Mouse (Mus musculus): ENCODE measurements around the gene Cep170b. TPM values are rescaled to one million over a fixed set of nuclear protein-coding genes. Genes with fewer than 3 reads are reported as not detected.

The Cep170b gene
- total and polyA plus RNA-seq, 2 experiments from 2014 or later = 2.4 to 17.6 TPM

DNA sequence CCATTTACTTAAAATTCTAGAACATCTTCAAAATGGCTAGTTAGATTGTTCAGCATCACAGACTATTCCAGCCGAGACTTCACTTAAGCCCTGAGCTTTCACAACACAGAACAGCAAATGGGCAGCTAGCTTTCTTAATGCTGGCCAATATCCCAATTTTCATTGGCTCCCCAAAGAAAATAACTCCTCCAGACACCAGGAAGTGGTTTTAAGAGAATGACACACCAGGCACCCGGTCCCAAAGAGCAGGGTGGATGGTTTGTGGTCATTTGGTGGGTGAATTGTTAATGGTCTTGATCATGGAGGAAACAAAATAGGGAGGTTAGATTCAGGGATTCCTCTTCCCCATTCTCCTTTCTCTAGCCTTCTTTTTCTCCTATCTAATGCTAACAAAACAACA lies 32.1 kb downstream of the Cep170b start:
- H3K9me3 ChIP-seq (replicated peaks; ENCODE audit: control insufficient read depth, low read length) = peaks cover 3% of the 10 kb centered on the region; the same call in 1 of the 2 replicates
- no peak overlapping the region for H3K4me3 ChIP-seq (ENCODE audit: low read depth, low read length)
- DNase-seq (ENCODE audit: low spot score) (no peak), ATAC-seq (ENCODE audit: insufficient read depth, low read depth) (no peak)
- no peak overlapping the region for H3K9ac ChIP-seq (replicated peaks; ENCODE audit: low read depth, low read length)
- no peak overlapping the region for H3K27ac ChIP-seq (ENCODE audit: low read depth)
- no peak overlapping the region for H3K4me2 ChIP-seq (ENCODE audit: low read depth, low read length)
- H3K27me3 ChIP-seq (ENCODE audit: control insufficient read depth, insufficient read depth, low read length) = 0 out of 2 replicates have a peak, but pooled peaks cover 2% of the 10 kb centered on the region
- TF ChIP-seq CTCF (IDR thresholded peaks at IDR 0.05; ENCODE audit: low read depth) (no peak), EP300 (IDR thresholded peaks at IDR 0.05; ENCODE audit: low read depth) (no peak)
- 37% methylated on average over 2 of the region's 2 CpGs for WGBS
- H3K4me1 ChIP-seq (ENCODE audit: control insufficient read depth, insufficient read depth) = no peaks in the 10 kb centered on the region
- no peaks in the 10 kb centered on the region for H3K36me3 ChIP-seq (replicated peaks; ENCODE audit: control insufficient read depth, insufficient read depth, low read length)

DNA sequence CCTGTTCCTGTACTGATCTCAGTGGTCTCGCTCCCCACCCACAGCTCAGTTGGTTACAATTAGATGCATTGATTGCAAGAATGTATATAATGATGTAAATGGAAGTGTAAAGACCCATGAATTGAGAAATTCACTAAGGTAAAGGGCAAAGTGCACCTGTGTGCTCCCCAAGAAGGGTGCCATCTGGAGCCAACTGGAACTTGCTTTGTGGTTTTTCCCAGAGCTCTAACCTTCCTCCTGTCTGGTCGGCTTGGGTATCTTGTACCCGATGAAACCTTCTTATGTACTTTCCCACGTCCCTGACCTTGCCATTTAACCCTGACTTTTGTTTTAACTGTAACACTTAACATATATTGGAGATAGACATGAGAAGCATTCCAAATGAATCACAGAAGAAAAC lies 35.6 kb downstream of the Cep170b start:
- H3K27me3 ChIP-seq (ENCODE audit: control insufficient read depth, insufficient read depth, low read length) = 0 out of 2 replicates have a peak, but pooled peaks cover 2% of the 10 kb centered on the region
- no peak overlapping the region for H3K4me2 ChIP-seq (ENCODE audit: low read depth, low read length)
- H3K9me3 ChIP-seq (replicated peaks; ENCODE audit: control insufficient read depth, low read length) = peaks cover 3% of the 10 kb centered on the region; the same call in 1 of the 2 replicates
- DNase-seq (ENCODE audit: low spot score) (no peak), ATAC-seq (ENCODE audit: insufficient read depth, low read depth) (no peak)
- TF ChIP-seq EP300 (IDR thresholded peaks at IDR 0.05; ENCODE audit: low read depth) = no peak
- TF ChIP-seq CTCF (IDR thresholded peaks at IDR 0.05; ENCODE audit: low read depth) = no peak
- no peaks in the 10 kb centered on the region for H3K36me3 ChIP-seq (replicated peaks; ENCODE audit: control insufficient read depth, insufficient read depth, low read length)
- 61% methylated on average over 4 of the region's 4 CpGs for WGBS
- no peak overlapping the region for H3K9ac ChIP-seq (replicated peaks; ENCODE audit: low read depth, low read length)
- H3K4me3 ChIP-seq (ENCODE audit: low read depth, low read length) = no peak overlapping the region
- no peaks in the 10 kb centered on the region for H3K4me1 ChIP-seq (ENCODE audit: control insufficient read depth, insufficient read depth)
- H3K27ac ChIP-seq (ENCODE audit: low read depth) = no peak overlapping the region

DNA sequence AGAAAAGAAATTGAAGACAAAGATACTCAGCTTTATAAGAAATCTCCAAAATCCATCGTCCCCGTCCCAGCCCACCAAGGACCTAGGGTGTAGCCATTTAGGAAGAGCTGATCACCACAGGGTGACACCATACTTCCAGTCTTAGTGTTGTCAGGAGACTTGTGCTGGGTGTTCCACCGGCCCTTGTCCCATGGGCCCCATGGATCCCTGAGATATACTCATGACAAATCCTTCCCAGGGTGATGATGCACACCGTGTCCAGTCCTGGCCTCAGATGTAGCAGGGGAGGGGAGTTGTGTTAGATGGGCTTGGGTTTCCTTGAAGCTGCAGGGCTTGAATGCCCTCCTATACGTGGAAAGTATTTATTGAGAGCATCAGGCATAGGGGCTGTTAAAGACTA lies 37.6 kb downstream of the Cep170b start:
- TF ChIP-seq EP300 (IDR thresholded peaks at IDR 0.05; ENCODE audit: low read depth) = no peak

DNA sequence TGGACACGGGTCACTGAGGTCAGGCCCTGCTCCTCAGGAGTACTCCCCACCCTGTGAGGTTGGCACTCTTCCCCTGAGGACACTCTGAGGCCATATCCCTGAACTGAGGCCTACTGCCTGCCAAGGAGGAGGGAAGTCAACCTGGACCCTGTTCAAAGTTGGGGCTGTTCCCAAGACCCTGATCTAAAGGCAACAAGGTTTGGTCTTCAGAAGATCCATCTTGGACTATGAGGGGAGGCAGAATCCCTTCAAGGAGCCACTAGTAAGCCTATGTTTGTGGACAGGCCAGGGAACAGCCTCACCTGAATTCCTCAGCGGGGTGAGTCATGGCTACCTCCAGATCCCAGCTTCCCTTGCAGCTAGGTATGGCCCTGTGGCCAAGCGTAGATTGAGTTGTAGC lies 39.2 kb downstream of the Cep170b start:
- Histone ChIP-seq H3K27me3 (ENCODE audit: control insufficient read depth, insufficient read depth, low read length) (no peaks in the 10 kb centered on the region), H3K4me1 (ENCODE audit: control insufficient read depth, insufficient read depth) (no peaks in the 10 kb centered on the region), H3K27ac (ENCODE audit: low read depth) (no peak overlapping the region), H3K9me3 (replicated peaks; ENCODE audit: control insufficient read depth, low read length) (peaks cover 3% of the 10 kb centered on the region; the same call in 1 of the 2 replicates), H3K4me3 (ENCODE audit: low read depth, low read length) (no peak overlapping the region), H3K9ac (replicated peaks; ENCODE audit: low read depth, low read length) (no peak overlapping the region), H3K36me3 (replicated peaks; ENCODE audit: control insufficient read depth, insufficient read depth, low read length) (no peaks in the 10 kb centered on the region), H3K4me2 (ENCODE audit: low read depth, low read length) (no peak overlapping the region)
- no peak for DNase-seq (ENCODE audit: low spot score)
- TF ChIP-seq EP300 (IDR thresholded peaks at IDR 0.05; ENCODE audit: low read depth) = no peak
- 78% methylated on average over 3 of the region's 3 CpGs for WGBS
- ATAC-seq (ENCODE audit: insufficient read depth, low read depth) = no peak

More for the DNA sequence above, 37.6 kb downstream of the Cep170b start:
- Histone ChIP-seq H3K27me3 (ENCODE audit: control insufficient read depth, insufficient read depth, low read length) (no peaks in the 10 kb centered on the region), H3K9ac (replicated peaks; ENCODE audit: low read depth, low read length) (no peak overlapping the region), H3K4me3 (ENCODE audit: low read depth, low read length) (no peak overlapping the region), H3K9me3 (replicated peaks; ENCODE audit: control insufficient read depth, low read length) (peaks cover 3% of the 10 kb centered on the region; the same call in 1 of the 2 replicates), H3K4me1 (ENCODE audit: control insufficient read depth, insufficient read depth) (no peaks in the 10 kb centered on the region), H3K27ac (ENCODE audit: low read depth) (no peak overlapping the region), H3K4me2 (ENCODE audit: low read depth, low read length) (no peak overlapping the region), H3K36me3 (replicated peaks; ENCODE audit: control insufficient read depth, insufficient read depth, low read length) (no peaks in the 10 kb centered on the region)
- DNase-seq (ENCODE audit: low spot score) (no peak), ATAC-seq (ENCODE audit: insufficient read depth, low read depth) (no peak)
- WGBS = 80% methylated on average over 5 of the region's 5 CpGs

DNA sequence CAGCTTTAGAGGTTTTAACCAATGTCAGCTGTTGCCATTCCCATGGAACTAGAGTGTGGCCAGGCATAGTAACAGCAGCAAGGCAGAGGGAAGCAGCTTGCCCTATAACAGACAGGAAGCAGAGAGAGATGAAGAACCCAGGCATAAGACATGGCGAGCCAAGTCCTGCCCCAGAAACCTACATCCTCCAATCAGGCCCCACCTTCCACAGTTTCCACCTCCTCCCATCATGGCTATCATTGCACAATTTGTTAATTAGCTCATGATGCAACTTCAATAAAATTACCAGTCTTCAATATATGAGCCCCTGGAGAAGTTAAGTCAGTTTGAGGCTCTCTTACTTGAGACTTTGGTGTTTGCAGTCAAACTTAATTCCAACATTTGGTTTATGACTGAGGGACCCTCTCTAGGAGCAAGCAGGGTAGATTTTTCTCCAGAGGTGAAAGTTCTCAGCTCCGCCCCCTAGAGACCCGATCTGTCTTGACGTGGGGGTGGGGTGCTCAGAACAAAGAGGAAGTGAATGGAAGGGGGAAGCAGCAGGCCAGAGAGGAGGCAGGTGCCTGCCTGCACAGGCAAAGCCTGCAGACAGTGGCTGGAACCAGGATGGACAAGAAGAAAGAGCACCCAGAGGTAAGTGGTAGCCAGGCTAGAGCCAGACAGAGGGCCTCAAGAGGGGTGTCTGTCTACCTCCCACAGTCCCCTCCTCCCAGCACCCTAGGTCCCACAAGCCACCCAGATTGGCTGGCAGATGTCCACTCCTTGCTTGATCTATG lies 40.1 kb downstream of the Cep170b start, which contains the start of gene Pld4:
Gene Pld4, plus strand, starts transcription at position 502 of the 773 bp plus-strand sequence.
- Histone ChIP-seq H3K9ac (replicated peaks; ENCODE audit: low read depth, low read length) (0 out of 2 replicates have a peak within 1 kb of the TSS, but pooled peaks have one; percentile 10), H3K4me2 (ENCODE audit: low read depth, low read length) (no peak within 1 kb of the TSS), H3K27me3 (ENCODE audit: control insufficient read depth, insufficient read depth, low read length) (no peaks in the 10 kb centered on the region), H3K4me3 (ENCODE audit: low read depth, low read length) (no peak within 1 kb of the TSS), H3K4me1 (ENCODE audit: control insufficient read depth, insufficient read depth) (no peaks in the 10 kb centered on the region), H3K27ac (ENCODE audit: low read depth) (no peak within 1 kb of the TSS), H3K9me3 (replicated peaks; ENCODE audit: control insufficient read depth, low read length) (peaks cover 3% of the 10 kb centered on the region; the same call in 1 of the 2 replicates), H3K36me3 (replicated peaks; ENCODE audit: control insufficient read depth, insufficient read depth, low read length) (no peaks in the 10 kb centered on the region)
- no peak for ATAC-seq (ENCODE audit: insufficient read depth, low read depth)
- no peak for DNase-seq (ENCODE audit: low spot score)
- WGBS = 42% methylated on average over 4 of the region's 4 CpGs
- TF ChIP-seq CTCF (IDR thresholded peaks at IDR 0.05; ENCODE audit: low read depth) (no peak), EP300 (IDR thresholded peaks at IDR 0.05; ENCODE audit: low read depth) (no peak)

Data from heart, postnatal 0 days (tissue).